Mouse (Mus musculus): Measurements from ENCODE around the gene Sphk2. TPM values are rescaled to one million over a fixed set of nuclear protein-coding genes. Genes with fewer than 3 reads are reported as not detected.

Gene Sphk2
- polyA plus RNA-seq (2012; rRNA removed): 50.0 and 52.1 TPM in 2 replicates

DNA sequence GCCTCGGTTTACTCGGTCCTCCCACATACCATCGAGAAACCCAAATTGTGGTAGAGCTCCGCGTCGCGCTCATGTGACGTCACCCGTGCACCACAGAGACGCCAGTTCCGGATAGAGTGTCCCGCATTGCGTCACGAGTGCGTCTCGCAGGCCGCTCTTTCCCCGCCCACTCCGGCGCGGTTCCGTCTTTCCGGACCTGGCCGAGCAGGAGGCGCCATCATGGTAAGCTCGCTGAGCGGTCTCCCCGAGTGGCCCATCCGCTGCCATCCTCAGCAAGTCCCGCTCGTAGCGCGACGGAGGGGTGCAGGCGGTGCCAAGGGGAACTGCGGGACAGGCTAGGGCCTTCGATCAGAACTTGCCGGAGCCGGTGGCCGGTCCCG is at the start of gene Sphk2:
TSS of gene Sphk2 (minus strand) at position 85 of the 380 bp plus-strand sequence.
- DNase-seq (ENCODE audit: low read depth): no peak

DNA sequence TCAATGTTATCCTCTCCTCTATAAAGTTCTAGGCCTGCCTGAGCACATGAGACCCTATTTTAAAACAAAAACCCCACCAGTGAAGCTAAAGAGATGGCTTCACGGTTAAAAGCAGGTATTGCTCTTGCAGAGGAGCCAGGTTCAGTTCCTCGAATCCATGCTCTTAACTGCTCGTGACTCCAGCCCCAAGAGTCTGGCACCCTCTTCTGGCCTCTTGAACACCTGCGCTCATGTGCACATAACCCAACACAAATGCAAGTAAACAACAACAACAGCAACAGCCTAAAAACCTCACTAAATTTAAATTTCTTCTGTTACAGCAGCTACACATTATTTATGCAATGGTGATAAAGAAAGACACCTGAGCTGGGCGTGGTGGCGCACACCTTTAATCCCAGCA is 49.7 kb upstream of the Sphk2 start:
- DNase-seq (ENCODE audit: low read depth): no peak

DNA sequence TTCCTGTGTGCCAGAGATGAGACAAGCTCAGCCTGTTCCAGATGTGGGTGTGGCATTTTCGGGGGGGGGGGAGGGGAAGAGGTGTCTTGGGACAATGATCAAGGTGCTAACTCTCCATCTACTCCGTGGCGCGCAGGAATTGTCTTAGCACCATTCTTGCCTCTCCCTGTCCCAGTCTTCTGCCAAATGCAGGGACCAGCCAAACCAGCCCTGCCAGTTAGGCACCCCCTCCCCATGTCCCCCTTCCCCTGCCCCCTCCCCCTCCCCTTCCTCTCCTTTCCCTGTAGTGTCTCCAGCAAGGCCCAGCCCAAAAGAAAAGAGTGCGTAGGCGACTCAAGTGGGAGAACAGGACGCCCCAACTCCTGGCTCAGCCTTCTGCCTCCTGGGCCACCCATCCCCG is 49.0 kb upstream of the Sphk2 start:
- no peak for DNase-seq (ENCODE audit: low read depth)

DNA sequence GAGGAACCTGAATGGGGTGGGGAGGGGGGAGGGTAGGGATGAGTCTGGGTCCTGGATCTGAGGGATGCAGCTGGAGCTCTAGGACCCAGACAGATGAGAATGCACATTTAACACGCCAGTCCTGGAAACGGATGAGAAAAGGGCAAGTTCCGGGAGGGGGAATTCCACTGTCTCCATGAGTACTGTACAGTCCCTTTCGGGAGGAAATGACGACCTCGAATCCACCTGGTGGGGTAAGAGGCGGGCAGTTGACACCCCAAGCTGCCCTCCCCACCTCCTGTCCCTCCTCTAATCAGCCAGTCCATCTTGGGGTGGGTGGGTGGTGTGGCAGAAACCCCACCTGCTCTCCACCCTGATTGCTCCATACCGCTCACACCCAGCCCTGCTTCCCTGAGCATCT is 48.2 kb upstream of the Sphk2 start:
- no peak for DNase-seq (ENCODE audit: low read depth)

DNA sequence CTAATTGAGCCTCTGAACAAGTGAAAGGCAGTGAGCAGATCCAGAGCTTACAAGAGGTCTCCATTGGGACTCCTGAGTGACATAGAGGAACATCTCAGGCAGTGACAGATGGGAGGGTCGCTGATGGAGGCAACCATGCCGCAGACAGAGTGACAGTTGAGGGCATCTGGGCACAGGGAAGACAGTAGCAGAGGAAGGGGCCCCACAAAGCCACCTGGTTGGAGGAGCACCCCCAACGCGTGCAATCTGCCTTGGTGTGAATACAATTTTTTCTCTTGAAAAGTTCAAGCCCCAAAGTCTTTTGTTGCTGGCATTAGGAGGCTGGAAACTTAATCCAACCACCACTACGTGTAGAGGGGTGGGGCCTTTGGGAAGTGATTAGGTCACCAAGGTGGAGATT is 42.3 kb upstream of the Sphk2 start:
- no peak for DNase-seq (ENCODE audit: low read depth)

DNA sequence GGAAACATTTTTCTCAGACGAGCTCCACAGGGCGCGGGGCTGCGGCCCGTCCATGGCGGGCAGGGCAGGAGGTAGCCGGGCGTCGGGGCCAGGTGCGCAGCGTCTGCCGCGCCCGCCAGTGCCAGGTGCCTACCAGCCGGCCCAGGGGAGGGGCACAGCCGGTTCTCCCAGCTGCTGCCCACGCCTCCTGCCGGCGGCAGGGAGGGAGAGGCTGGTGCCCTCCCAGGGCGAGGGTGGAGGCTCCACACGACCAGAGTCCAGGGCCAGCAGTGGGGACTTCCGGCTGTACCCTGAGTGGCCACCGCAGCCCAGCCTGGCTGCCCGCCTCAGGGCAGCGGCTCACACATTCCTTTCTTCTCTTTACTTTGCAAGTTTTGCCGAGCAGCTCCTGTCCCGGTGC is 41.6 kb upstream of the Sphk2 start:
- DNase-seq (ENCODE audit: low read depth): no peak

DNA sequence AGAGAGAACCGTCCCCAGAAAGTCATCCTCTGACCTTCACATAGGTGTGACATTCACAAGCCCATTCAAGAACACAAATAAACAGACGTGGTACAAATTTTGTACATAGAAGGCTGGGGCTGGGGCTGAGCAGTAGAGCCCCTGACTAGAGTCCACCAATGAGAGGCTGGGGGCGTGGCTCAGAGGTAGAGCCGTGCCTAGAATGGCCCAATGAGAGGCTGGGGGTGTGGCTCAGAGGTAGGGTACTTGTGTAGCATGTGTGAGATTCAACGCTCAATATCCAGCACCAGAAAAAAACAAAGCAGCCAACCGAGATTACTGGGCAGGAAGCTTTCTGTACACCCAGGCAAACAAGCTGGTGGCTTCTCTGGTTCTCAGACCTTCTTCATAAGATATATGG is 37.9 kb upstream of the Sphk2 start:
- DNase-seq (ENCODE audit: low read depth): no peak

DNA sequence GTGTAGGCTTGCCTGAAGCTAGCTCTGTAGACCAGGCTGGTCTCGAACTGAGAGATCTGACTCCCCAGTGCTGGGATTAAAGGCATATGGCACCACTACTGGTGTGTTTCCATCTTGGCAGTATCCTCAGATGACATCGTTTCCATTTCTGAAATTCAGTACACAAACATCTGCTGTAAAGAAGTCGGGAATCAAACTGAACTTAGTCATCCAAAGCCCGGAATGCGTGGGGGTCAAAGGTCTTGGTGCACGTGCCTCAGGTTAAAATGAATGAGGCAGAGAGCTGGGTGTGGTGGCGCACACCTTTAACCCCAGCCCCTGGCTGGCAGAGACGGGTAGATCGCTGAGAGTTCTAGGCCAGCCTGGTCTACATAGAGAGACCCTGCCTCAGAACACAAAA is 32.4 kb upstream of the Sphk2 start:
- DNase-seq (ENCODE audit: low read depth): no peak

DNA sequence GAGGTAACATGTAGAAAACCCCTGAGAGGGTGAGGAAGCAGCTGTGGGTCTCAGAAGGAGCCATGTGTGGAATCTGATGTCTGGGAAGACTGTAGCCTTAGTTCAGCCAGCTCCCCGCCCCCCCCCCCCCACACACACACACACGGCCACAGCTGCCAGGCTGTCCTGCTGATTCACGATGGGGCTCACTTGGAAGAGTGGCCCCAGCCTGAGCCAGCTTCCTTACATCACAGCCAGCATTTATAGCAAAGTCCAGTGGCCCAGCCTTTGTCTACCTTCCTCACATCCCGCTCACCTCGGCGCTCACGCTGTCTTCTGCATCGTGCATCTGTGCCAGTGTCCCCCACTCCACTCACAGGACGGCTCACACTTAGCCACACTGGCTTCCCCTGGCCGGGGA is 31.6 kb upstream of the Sphk2 start:
- no peak for DNase-seq (ENCODE audit: low read depth)

DNA sequence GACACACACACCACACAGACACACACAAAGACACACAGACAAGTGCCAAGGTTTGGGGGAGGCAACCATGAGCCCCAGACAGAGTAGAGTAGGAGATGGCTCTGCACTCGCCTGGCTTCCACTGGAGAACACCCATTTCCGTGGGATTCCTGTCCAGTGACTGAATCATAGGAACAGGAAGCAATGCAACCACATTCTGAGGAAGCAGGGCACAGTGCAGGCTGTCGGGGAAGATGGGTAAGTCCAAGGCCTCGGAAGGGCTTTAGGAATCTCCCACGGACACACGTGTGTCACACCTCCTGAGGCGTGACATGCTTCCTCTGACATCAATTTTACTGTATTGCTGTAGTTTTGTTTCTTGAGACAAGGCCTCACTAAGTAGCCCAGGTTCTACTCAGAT is 30.3 kb upstream of the Sphk2 start:
- DNase-seq (ENCODE audit: low read depth): no peak

DNA sequence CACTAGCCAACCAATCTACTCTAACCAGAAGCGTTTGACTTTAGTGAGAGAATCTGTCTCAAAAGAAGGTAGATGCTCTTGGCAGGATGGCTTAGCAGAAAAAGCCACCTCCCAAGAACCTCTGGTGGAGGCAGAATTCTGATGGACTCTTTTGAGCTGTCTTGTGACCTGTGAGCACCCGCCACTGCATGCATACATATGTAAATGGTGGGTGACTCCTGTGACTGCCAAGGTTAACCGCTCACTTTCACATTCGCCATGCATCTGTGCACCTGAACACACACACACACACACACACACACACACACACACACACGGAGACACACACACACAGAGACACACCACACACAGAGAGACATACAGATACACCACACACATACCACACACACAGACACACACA is 29.6 kb upstream of the Sphk2 start:
- no peak for DNase-seq (ENCODE audit: low read depth)

DNA sequence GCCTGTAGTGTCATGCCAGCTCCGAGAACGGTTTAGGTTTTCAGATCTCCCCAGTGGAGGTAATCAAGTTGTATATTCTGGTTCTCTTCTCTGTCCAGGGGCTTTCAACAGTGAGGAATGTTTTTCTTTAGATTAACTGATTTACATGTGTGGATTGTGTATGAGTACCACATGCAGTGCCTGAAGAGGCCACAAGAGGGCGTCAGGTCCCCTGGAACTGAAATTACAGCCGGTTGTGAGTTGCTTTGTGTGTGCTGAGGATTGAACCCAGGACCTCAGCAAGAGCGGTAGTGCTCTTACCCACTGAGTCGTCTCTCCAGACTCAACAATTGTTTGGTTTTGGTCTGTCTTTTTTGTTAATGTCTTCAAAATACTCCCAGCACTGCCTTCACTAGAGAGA is 28.7 kb upstream of the Sphk2 start:
- no peak for DNase-seq (ENCODE audit: low read depth)

DNA sequence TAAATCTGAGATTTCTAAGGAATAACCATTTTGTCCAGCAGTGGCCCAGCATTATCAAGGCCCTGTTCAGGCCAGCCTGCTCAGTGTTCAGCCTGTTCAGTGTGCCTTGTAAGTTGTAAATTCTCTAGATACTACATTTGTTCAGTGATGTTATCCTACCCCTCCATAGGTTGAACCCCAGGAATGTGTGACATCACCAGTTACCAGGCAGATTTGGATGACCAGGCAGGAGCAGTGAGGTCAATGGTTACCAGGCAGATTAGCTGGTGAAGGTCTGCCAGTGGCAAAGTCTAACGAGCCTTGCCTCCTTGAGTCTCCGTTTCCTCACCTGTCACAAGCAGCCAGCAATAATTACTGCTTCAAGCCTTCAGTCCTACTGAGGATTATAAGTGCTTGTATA is 26.6 kb upstream of the Sphk2 start:
- no peak for DNase-seq (ENCODE audit: low read depth)

DNA sequence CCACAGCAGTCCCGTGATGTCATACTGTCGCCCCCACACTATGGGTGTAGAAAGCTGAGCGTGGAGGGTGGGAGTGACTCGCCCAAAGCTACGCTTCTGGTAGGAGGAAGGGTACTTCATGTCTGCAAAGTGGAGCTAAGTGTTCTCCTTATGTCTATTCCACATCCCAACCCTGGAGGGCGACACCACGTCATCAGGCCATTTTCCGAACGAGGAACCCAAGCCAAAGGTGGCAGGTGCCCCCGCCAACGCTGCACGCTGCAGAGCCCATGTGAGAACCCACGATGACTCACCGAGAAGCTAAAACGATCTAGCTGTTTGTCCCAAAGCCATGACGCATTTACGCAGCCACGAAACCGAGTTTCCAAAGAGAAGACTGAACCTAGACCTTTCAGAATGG is 24.5 kb upstream of the Sphk2 start:
- DNase-seq (ENCODE audit: low read depth): no peak

DNA sequence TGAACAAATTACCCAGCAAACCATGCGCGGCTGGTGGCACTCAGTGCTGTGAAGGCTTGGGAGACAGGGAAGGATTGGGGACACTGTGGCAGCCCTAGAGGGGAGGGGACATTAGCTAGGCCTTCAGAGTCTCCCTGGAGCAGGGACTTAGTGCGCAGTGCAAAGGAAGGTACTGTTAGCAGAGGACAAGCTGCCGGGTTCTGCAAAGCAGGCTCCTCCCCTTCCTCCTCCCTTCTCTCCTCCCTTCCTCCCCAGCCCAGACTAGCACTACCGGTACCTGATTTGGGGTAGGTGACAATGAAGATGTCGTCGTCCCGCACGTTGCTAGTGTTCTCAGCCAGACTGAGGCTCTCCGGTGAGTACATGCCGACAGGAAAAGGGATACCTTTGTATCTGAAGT is 24.0 kb upstream of the Sphk2 start:
- DNase-seq (ENCODE audit: low read depth): no peak

DNA sequence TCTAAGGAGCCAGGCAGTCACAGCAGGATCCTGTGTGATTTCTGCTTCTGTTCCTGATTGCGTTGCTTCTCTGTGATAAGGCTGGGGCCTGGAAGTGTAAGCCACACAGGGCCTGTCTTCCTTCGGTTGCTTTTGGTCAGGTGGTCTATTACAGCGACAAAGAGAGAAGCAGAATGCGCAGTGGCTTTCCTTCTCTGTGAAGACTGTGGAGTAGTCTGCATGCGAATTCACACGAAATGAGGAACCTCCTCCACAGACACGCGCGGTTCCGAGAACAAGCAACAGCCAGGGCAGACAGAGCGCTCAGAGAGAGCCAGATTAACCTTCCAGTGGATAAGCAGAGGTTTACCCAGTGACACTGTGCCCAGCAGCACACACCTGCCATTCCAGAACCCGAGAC is 23.5 kb upstream of the Sphk2 start:
- no peak for DNase-seq (ENCODE audit: low read depth)

DNA sequence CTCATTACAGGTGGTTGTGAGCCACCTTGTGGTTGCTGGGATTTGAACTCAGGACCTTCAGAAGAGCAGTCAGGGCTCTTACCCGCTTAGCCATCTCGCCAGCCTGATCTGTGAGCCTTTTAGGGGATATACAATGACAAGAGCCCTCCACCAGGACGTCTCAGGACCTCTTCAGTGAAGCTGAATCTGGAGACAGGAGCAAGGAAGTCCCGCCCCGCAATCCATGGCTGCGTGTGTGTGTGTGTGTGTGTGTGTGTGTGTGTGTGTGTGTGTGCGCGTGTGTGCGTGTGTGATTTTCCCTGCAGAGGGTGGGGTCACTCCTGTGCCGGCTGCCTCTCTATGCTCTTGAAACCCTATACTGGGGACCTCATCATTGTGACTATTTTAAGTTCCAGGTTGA is 22.0 kb upstream of the Sphk2 start:
- no peak for DNase-seq (ENCODE audit: low read depth)

DNA sequence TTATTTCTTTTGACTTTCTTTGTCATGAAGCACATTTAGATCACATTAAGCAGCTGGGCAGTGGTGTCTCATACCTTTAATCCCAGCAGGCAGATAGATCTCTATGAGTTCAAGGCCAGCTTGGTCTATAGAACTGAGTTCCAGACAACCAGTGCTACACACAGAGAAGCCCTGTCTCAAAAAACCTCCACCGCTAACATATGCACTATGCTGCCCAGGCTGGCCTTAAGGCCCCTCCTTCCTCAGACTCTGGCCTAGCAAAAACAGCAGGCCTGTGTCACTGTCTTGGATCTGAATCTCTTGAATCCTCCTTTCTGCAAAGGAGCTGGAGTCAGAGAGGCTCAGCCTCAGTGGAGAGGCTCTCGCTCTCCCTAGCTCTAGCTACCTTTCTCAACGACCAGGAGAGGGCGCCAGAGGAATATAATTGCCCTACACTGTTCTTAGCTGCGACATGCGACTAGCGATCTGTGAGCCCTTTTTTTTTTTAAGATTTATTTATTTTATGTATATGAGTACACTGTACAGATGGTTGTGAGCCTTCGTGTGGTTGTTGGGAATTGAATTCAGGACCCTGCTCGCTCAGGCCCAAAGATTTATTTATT is 21.5 kb upstream of the Sphk2 start:
- no peak for DNase-seq (ENCODE audit: low read depth)

DNA sequence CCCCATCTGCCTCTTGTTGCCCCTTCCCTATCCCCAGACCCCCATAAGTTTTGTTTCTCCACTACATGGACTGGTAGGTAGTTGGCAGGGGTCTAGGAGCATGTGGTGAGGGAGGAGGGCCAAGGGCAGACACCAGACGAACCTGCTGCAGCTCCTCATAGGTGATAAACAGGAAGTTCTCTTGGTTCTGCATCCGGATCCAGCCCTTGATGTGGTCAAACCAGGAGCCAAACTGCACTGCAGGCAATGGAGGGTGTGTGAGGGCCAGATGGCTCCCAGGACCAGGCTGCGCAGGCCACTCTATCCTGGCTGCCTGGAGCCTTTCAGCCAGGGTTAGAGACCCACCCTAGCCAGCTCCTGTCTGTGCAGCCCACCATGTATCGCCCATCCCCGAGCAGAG is 15.7 kb upstream of the Sphk2 start:
- DNase-seq (ENCODE audit: low read depth): no peak

DNA sequence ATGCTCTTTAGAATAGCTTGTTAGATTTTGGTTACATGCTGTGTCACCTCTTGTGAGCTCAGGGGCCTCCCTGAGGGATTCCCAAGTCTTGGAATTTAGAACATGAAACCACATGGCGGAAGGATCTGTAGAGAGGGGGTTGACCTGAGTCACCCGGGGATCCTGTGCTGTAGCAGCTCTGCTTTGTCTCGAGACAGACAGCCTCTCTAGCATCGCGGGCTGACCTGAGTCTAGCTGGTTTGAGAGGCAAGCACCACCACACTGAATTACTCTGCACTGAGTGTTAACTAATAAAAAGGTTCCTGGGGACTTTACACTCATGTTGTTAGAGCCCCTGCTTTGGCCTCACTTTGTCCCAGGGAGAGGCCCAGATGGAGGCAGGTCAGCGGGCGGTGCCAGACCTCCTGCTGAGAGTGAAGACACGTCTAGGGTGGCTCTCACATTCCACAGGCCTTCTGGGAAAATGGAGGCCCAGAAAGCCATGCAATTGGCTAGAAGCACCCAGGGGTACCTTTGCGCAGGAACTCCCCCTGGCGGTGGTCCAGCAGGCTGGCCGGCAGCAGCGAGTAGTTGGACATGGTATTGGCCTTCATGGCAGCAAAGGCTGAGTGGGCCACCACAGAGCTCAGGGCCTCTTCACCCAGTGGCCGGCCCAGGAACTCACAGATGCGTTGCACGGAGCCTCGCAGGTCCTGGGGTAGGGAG is 13.1 kb upstream of the Sphk2 start:
- DNase-seq (ENCODE audit: low read depth): no peak

DNA sequence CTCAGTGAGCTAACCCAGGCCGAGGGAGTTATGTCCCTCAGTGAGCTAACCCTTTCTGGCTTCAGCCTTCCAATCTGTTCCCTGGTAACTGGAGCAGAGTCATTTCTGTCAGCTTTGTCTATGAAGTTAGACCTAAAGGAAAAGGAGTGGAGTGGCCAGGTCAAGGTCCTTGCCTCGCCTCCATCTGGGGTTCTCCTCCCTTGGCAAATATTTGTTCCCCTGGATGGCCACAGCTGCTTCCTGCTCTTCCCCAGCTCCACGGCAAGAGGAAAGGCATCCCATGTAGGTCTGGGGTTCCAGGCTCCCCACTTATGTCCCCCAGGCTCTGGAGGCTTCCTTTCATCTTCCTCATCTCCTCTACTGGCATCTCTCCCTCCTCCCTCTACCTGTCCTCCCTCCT is 9.8 kb upstream of the Sphk2 start:
- no peak for DNase-seq (ENCODE audit: low read depth)

DNA sequence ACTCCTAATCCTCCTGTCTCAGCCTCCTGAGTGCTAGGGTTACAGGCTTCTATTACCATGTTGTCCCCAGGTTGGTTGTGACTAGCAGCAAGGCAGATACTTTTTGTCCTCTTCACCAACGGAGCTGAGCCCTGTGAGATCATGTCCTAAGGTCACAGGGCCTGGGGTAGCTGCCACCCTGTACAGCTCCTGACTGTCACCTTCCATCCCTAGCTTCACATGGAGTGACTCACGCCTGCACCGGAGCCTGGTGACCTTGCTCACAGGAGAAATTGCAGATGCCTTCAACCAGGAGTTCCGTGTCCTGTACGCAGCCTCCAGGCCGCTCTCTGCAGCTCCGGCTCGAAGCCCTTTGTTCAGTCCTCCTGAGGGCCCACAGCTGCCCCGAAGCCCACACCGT is 8.6 kb upstream of the Sphk2 start:
- no peak for DNase-seq (ENCODE audit: low read depth)

DNA sequence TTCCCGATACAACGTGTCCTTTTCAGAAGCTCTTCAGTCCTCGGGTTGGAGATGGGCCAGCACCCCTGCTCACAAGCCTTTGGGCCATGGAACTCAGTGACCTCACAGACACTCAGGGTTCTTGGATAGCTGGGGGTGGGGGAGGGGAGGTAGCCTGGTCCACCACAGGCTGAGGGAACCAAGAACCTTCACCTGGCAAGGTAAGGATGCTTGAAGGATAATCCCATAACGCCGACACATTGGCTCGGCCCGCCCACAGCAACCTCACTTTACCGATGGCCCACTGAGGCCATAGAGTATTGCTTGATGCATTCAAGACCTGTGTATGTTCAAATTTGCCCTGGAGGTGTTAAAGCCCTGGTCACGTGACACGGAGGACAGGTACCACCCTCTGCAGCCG is 7.9 kb upstream of the Sphk2 start, which contains the start of gene Spaca4:
TSS of gene Spaca4 (minus strand) at position 101 of the 400 bp plus-strand sequence.
- DNase-seq (ENCODE audit: low read depth): no peak

DNA sequence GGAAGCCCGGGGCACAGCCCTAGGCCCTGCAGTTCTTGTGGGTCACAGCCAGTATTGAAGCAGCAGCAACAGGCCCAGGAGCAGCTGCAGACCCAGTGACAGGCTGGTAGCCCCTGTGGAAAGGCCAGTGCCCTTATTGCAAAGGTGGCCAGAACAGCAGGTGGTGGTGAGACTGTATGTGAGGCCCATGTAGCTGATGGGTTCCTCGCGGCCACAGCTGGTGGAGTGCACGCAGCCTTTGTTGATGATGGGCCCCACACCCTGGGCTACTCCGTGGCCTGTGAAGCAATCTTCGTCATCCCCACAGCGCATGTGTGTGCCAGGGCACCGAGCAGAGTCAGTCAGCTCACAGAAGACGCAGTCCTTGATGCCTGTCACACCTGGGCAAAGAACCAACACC is 7.3 kb upstream of the Sphk2 start:
- no peak for DNase-seq (ENCODE audit: low read depth)

Measured in gonadal fat pad, adult 2 months (tissue).